Mouse (Mus musculus) liver (tissue): ENCODE data around the gene Dcun1d4.

Source experiments
- DNase-seq: peaks from one replicate; pipeline ENCODE4 v3.0.0-alpha.2; 2020; ENCODE audit warnings: mixed read lengths

Gene Dcun1d4

DNA sequence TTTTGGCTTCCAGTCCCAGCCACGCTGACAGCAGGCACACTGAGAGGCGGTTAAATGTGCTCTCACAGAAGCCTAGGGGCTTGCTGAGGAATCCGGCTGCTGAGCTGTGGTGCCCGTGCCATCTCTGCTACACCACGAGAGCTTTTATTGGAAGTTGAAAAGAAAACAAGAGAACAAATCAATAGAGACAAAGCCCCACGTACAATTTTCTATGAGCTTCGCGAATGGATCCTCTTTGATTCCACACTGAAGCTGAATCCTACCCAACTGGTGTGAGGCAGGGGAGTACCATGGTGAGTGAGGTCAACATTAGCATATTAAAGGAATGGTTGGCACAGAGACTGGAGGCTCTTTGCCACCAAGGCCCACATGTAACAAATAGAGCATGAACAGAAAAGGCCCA is 120.6 kb downstream of the Dcun1d4 start:
- no peak for DNase-seq

DNA sequence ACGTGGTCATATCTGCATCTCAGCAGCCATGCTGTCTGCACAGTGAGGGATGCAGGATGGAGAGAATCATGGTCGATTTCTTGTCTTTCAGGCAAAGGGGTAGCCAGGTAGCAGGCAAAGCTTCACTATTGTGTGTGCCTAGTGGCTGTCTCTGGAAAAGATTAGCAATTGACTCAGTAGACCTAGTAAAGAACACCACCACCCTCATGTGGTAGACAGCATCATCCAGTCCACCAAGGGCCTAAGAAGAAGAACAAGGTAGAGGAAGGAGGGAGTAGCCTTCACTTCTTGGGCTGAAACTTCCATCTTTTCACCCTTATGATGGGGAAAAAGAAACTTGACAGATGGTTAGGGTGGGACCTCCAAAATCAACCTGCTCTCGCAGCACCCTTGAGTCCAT is 122.1 kb downstream of the Dcun1d4 start:
- DNase-seq = no peak

- no peak for DNase-seq
Measured at GRCm38 (mm10) chr5:73604542-73604941, 123.7 kb downstream of the Dcun1d4 start.

GRCm38 (mm10) chr5:73604964-73605363 is 124.2 kb downstream of the Dcun1d4 start:
- no peak for DNase-seq
